Mouse (Mus musculus): ENCODE data around the gene Tex38.

- TF ChIP-seq POLR2A (IDR thresholded peaks at IDR 0.05; ENCODE audit: insufficient read depth, low read depth, low read length), result no peak
- no peak for TF ChIP-seq CTCF (IDR thresholded peaks at IDR 0.05; ENCODE audit: insufficient read depth, low read depth, low read length)
Measured at GRCm38 (mm10) chr4:115738481-115738985, 42.3 kb downstream of the Tex38 start.

Data from olfactory bulb, adult 2 months (tissue).